Mouse (Mus musculus): ENCODE measurements around the gene Atp1b3. TPM values are rescaled to one million over a fixed set of nuclear protein-coding genes. Genes with fewer than 3 reads are reported as not detected.
"Not testable (repeated sequence)": the region's sequence is repeated elsewhere in the genome, so short reads cannot be mapped to it uniquely, and the experiment has no call there.

Gene Atp1b3
- 10 to 100 TPM; 81.4 to 90.6 TPM for total RNA-seq (2021)

DNA sequence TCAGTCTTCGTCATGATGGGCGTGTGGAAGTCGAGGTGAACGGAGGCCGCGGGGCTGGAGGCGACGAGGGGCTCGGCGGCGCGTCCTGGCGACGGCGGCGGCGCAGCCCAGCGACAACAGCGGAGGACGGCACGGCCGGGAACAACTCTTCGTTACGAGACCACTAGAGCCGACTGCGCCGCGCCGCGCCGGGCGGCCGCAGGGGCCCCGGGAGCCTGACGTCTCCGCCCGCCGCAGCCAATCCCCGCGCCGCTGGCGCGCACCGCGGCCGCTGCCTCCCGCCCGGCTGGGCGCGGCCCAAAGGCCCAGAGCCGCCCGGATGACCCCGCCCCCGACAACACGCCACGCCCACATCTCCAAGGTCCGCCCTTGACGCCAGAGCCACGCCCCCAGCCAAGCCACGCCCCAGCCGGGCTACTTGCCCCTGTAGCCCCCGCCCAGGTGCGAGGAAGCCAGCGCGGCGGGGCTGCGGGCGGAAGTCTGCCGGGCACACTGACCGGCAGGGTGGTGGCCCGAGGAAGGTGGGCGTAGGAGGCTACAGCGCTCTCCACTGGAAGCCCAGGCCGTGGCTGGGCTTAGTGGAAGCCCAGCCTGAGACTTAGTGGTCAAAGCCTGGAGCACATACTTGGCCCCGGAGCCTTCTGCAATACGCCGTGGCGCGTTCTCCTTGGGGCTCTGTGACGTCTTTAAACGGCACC lies at the start of gene Atp1b3:
Gene Atp1b3, minus strand, starts transcription at position 302 of the 698 bp plus-strand sequence.
- intact Hi-C loops (cut with DNase I) = loop anchor here (5.0 kb wide), 2 partner anchors 73 to 113 kb away; partner anchors contain the start of gene Rnf7
- DNase-seq (ENCODE audit: low spot score in 2 of 2) = peak; percentile 99

DNA sequence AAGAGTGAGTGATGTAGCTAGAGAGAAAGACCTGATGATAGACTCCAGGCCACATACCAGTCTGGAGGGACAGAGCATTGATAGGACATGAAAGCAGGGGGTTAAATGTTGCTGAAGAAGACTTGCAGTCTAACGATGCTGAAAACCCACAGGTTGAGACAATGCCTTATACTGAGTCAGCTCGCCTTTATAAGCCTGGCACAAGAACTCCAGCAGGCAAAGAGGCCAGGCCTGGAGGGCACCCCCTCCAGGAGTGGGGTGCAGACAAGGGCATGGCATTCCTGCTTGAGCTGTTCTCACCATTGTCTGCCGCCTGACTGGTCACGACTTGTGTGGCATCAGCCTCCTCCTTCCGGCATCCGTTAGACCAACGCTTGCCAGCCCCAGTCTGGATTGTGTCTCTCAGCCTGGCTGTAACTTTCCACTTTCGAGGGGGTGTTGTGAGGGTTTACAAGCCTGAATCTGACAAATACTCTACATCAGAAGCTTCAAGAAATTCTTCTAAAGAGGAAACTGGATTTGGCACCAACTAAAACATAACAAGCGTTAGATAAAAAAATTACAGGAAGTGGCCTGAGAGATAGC lies 48.7 kb upstream of the Atp1b3 start:
- intact Hi-C loops (cut with DNase I) = no loop called here
- peak in 1 of 2 experiments; percentile 16 for DNase-seq (ENCODE audit: low spot score in 2 of 2)

DNA sequence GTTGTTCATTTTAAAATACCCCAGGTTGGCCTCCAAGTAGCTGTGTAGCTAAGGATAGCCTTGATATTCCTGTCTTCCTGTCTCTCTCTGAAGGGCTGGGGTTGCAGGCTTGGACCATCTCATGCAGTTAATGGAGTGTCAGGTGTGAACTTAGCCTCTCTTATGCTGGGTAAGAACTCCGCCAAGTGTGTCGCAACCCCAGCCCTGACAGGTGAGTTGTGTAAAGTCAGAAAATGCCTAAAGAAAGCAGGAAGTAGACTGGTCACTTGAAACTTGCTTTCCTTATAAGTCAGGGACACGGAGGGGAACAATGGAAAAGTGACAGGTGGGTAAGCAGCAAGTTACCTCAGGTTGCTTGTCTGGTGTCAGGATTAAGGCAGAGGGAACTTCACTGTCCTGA lies 40.1 kb upstream of the Atp1b3 start:
- intact Hi-C loops (cut with DNase I) = no loop called here
- no peak for DNase-seq (ENCODE audit: low spot score in 2 of 2)

DNA sequence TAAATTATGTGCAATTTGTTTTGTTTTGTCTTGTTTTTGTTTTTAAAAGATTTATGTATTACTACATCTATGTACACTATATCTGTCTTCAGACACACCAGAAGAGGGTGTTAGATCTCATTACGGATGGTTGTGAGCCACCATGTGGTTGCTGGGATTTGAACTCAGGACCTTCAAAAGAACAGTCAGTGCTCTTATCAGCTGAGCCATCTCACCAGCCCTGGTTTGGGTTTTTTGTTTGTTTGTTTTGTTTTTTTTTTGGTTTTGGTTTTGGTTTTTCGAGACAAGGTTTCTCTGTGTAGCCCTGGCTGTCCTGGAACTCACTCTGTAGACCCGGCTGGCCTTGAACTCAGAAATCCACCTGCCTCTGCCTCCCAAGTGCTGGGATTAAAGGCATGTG lies 35.7 kb upstream of the Atp1b3 start:
- intact Hi-C loops (cut with DNase I); DNase-seq (ENCODE audit: low spot score in 2 of 2): not testable (repeated sequence)

DNA sequence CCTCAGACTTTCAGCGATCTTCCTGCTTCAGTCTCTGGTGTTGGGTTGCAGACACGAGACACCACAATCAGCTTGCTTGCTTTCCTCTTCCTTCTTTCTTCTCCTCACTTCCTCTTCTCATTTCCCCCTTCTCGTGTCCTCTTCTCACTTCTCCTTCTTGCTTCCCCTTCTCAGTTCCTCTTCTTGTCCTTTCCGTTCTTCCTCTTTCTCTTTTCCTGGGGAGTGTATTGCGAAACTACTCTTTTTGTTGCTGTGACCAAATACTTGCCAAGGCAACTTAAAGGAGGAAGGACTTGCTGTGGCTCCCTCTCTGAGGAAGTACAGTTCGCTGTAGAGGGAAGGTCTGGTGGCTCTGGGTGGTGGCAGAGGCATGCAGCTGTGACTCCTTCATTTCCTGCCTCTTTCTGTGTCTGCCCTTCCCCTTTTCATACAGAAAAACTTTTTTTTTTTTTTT lies 35.2 kb upstream of the Atp1b3 start:
- intact Hi-C loops (cut with DNase I) = no loop called here
- no peak for DNase-seq (ENCODE audit: low spot score in 2 of 2)

DNA sequence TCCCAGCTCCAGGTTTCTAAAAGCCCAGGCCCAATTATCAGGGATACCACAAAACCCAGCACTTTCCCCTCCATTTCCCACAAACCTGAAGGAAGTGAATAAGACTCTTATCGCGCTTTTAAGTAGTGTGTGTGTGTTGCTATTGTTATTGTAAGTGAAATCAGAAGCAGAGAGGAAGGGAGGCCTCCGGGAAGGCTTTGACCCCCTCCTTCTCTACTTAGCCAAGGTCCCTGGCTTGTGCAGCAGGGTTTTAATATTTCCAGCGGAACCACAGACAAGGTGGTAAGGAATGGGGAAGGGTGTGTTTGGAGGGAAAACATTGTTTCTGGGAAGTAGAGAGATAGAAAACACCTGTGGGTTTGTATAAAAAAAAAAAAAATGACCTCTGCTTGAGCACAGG lies 34.4 kb upstream of the Atp1b3 start:
- no peak for DNase-seq (ENCODE audit: low spot score in 2 of 2)
- intact Hi-C loops (cut with DNase I) = no loop called here

DNA sequence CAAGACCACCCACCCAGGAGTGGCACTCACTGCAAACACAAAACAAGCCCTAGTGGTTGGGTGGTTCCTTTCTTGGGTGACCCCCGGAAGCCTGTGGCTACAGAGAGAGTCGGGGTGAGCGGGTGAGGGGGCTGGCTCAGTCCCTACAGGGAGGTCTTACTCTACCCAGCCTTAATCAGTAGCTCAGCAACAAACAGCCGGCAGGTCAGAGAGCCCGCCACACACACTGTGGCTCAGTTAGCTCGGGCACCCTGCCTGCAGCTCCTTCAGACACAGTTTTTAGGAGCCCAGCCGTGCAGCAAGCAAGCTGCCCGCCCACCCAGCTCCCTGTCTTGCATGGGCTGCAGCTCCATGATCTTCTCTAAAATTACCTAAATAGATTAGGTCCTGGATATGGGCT lies 33.9 kb upstream of the Atp1b3 start:
- intact Hi-C loops (cut with DNase I) = no loop called here

DNA sequence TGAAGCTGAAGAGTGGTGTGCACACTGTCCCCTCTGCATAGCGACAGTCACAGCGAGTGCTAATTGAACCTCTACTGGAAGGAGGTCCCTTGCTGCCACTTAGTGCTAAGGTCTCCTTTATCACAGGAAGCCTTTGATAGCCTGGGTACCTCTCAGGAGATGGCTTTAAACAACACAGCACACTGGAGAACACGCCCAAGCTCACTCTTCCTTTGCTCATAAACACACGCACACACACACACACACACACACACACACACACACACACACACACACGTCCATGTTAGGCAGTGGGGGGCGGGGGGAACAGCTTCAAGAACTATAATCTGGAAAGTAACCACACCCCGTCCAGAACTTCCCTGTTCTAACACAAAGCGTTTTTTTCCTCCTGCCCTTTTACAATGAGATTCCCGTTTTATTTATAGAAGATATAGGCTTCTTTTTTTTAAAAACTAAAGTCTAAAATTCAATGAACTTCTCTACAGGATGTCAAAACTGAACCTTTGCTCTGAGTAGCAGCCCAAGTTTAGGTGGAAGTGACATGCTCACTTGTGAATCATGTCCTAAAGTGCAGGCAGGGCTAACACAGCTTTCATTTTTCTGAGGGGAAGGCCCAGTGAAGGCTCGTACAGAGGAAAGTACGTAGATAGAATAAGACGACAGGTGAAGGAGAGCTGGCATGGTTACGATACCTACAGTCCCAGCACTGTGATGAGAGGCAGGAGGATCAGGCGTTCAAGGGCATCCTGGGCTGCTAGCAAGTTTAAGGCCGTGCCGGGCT lies 30.9 kb upstream of the Atp1b3 start:
- intact Hi-C loops (cut with DNase I) = no loop called here
- no peak for DNase-seq (ENCODE audit: low spot score in 2 of 2)

More for the DNA sequence above, 33.9 kb upstream of the Atp1b3 start:
- no peak for DNase-seq (ENCODE audit: low spot score in 2 of 2)

DNA sequence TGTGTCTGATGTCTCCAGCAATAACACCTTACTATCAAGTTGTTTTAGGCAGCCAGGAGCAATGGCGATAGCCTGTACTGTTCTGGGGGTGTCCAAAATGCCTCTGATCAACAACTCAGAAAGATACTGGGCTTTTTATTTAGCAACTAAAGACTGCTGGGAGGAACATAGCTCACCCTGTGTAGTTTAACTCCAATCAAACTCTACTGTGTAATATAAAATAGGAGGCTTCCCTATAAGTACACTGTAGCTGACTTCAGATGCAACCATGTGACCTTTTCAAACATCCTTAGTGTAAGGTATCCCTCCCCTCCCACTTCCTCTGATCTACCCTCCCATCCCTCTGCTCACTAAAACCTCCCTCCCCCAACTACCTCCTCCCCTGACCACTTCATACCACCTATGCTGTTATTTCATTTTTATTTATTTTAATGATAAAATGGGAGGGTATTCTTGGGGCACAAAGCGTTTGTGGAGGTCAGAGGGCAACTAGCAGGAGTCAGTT lies 29.5 kb upstream of the Atp1b3 start:
- no peak for DNase-seq (ENCODE audit: low spot score in 2 of 2)
- intact Hi-C loops (cut with DNase I) = no loop called here

DNA sequence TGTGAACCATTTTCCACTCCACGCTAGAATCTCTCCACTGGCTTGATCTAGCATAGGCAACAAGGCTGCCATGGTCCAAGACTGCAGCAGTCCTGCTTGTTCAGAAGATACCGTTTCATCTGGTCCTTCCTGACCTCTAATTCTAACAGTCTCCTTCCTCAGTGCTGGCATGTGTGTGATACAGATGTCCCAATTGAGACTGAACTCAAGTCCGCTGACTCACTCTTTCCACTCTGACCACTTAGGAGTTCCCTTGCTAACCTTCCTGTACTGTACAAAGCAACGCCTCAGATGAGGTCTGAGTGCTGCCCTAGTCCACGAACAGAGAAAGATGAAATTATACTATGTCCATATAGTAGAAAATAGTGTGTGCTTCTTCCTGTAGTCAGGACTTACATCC lies 28.9 kb upstream of the Atp1b3 start:
- intact Hi-C loops (cut with DNase I) = no loop called here
- DNase-seq (ENCODE audit: low spot score in 2 of 2) = no peak

DNA sequence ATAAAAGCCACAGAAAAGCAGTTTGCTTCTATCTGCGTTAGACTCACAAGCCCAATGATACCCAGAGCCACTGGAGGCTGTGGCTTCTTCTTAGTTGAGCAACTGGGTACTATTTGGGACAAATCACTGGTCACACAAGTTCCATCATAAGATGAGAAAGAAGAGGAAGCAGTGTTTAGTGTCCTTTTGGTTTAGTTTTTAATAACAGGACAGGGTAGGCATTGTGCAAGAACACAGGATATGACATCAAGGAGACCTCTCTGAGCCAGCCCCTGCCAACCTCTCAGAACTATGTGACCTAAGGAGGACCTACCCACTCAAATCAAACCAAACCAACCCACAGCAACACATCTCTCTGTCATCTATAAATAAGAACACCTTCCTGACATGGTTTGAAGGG lies 27.7 kb upstream of the Atp1b3 start:
- no peak for DNase-seq (ENCODE audit: low spot score in 2 of 2)
- intact Hi-C loops (cut with DNase I) = no loop called here

DNA sequence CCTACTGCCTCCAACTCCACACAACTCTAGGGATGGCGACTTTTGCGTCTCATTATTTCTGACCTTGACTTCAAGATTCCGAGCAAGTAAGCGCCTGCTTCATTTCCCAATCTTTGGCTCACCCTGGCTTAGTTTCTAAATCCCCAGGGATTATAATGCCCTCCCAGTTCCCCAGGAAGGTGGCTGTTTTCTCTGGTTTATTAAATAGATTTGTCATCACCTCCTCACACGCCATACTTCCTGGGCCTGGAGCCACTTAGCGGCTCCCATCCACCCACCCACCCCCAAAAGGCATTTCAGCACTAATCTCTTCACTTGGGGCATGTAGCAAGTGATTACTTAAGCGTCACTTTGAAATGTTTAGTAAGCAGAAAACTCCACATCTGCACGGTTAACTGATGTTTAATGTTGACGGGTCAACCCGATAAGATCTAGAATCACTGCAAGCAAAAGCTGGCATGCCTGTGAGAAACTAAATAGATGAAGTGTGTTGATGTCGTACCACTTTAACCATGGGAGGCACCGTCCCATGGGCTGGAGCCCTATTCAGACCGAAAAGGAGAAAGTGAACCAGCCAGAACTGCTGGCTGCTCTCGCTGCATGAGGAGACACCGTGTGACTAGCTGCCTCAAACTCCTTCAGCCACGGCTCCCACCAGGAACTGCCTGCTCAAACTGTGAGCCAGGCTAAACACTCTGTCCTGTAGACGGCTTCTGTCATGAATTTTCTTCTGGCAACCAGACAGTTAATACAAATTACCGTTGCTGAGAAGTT lies 19.7 kb upstream of the Atp1b3 start:
- intact Hi-C loops (cut with DNase I) = no loop called here
- no peak for DNase-seq (ENCODE audit: low spot score in 2 of 2)

DNA sequence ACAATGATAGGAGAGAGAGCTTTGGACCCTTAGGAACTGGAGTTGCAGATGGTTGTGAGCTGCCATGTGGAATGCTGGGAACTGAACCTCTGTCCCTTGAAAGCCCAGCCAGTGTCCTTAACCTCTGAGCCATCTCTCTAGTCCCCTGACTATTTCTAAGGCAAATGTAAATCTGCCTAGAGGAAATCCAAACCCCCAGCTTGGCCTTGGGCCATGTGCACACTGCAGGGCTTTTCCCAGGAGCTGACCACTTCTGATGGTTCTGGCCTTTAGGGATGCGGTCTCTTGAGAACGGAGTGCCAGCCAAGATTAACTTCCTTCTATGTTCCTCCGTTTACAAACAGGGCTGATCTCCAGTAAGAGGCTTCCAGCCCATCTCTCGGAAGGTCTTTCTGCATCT lies 18.5 kb upstream of the Atp1b3 start:
- DNase-seq (ENCODE audit: low spot score in 2 of 2) = no peak
- intact Hi-C loops (cut with DNase I) = no loop called here

DNA sequence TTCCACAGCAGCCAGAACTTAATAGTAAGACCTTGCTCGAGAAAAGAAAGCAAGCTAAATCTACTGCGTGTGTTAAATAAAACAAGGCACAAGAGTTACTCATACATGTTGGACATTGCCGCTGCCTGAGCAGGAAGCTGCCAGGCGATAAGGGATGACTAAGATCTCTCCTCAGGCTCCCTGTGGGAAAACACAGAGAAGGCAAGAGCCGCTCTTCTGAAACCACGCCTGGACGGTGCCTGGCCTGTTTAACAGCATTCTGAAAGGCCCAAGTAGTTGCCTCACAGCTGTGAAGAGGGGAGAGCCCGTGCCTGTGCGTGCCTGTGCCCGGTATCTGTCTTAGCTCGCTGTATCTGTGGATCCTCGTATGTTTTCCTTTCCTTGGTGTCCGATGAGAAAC lies 17.2 kb upstream of the Atp1b3 start:
- intact Hi-C loops (cut with DNase I) = no loop called here
- DNase-seq (ENCODE audit: low spot score in 2 of 2) = no peak

DNA sequence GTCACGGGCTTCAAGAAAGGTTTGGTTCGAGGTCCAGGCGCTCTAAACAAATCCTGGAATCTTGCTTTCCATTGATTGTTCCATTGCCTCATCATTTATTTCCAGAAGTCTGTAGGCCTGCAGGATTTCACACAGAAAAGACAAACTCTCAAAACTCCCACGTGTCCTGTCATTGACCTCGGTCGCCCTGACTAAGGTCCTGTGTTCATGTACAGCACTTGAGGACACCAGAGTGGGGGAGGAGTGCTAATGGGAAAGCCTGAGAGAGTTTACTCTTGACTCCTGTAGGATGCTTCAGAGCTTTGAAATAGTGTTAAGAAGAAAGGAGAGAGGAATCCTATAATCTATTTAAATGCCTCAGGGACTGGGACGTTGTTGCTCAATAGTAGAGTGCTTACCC lies 15.3 kb upstream of the Atp1b3 start:
- intact Hi-C loops (cut with DNase I) = no loop called here
- DNase-seq (ENCODE audit: low spot score in 2 of 2) = no peak

DNA sequence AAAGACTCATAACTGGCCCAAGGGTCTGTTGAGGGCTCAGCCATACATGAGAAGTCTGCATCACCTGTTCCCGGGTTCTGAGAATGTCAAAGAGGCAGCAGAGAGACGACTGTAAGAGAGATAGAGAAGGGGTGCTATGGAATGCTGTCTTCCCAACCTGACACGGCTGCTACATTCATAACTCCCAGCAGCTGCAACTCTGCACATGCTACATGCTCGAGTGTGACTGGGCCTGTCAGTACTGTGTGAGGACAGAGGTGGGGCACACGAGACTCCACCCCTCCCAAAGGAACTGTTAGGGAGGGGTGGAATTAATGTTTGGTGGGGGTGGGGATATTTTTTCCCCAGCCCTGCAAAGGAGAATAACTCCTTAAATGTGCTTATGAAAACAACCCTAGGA lies 14.5 kb upstream of the Atp1b3 start:
- DNase-seq (ENCODE audit: low spot score in 2 of 2) = no peak
- intact Hi-C loops (cut with DNase I) = no loop called here

DNA sequence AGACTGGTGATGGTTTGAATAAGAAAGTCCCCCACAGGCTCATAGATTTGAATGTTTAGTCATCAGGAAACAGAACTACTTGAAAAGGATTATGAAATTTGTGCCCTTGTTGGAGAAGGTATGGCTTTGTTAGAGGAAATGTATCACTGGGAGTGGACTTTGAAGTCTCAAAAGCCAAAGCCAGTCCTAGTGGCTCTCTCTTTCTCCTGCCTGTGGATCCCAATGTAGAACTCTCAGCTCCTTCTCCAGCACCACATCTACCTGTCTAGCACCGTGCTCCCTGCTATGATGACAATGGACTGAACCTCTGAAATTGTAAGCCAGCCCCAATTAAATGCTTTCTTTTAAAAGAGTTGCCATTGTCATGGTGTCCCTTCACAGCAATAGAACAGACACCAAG lies 12.9 kb upstream of the Atp1b3 start:
- DNase-seq (ENCODE audit: low spot score in 2 of 2) = no peak
- intact Hi-C loops (cut with DNase I) = no loop called here

DNA sequence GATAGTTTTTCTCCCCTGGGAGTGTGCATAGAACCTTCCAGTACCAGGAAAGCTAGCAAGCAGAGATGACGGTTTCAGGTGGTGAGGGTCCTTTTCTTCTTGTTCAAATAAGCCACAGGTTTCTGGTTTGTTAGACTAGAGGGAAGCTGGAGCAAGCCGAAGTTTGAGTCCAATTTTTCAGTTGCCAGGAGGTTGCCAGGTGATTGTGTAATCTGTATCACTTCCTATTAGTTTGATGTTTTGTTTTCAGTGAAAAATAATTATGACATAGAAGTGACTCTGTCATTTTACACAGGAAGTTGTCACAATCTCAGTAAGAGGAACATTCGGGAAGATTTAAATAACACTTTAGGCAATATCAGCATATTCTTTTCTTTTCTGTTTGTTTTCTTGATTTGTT lies 11.6 kb upstream of the Atp1b3 start:
- intact Hi-C loops (cut with DNase I) = no loop called here
- DNase-seq (ENCODE audit: low spot score in 2 of 2) = no peak

DNA sequence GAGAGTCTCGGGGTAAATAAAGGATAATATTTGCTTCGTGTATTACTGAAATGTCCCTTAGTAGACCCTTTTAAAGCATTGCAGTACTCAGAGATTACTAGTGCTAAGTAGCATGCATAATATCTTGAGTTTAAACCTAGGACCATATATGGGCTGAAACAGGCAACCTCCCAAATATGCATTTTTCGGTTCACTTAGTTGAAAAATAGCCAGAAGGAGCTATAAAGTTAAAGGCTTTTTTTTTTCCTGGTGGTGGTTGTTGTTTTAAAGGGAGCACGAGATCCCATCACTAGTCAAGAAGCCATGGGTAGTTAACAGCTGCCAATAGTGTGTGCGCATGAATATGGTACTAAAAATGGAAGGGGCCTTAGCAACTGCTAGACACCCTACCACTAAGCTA lies 6.8 kb upstream of the Atp1b3 start:
- intact Hi-C loops (cut with DNase I) = no loop called here
- DNase-seq (ENCODE audit: low spot score in 2 of 2) = no peak

Data from left cerebral cortex, postnatal 36 days (tissue).